Mouse (Mus musculus): ENCODE measurements at regions not wholly inside any gene's neighbourhood (a gene's known extent, or its start where the extent isn't known, plus 50 kb on each side); places are given as distances from the start of the nearest gene placed in this dataset.

- TF ChIP-seq POLR2A (IDR thresholded peaks at IDR 0.05; ENCODE audit: borderline replicate concordance, control insufficient read depth, low read depth, low read length): no peak
- no peak for TF ChIP-seq CTCF (IDR thresholded peaks at IDR 0.05; ENCODE audit: control insufficient read depth, insufficient read depth, low read length)
Measured at GRCm38 (mm10) chr10:99908044-99908443, 107.4 kb upstream of the Kitl start.
